Mouse (Mus musculus) kidney, postnatal 0 days (tissue): ENCODE measurements around the gene Nasp. TPM values are rescaled to one million over a fixed set of nuclear protein-coding genes. Genes with fewer than 3 reads are reported as not detected.

Source experiments
- ATAC-seq: fragments of 200-750 bp; cut with Nextera tagmentation; replicated peaks from 2 replicates; pipeline ENCODE4 v1.8.0; 2017; ENCODE audit warnings: low read depth, moderate number of reproducible peaks, moderate TSS enrichment, moderate library complexity; ENCODE audit not compliant: low FRiP score
- DNase-seq: peaks from one replicate; pipeline ENCODE4 v3.0.0-alpha.2; 2016; ENCODE audit warnings: low spot score
- H3K27ac ChIP-seq: fragments of 300-500 bp; sonication (generic); 2 replicates; pipeline ENCODE4 v1.5.1; 2014; ENCODE audit warnings: mild to moderate bottlenecking
- H3K27me3 ChIP-seq: fragments of 300-500 bp; sonication (generic); 2 replicates; pipeline ENCODE4 v1.6.1; 2014; ENCODE audit warnings: low read length, mixed read lengths; ENCODE audit not compliant: insufficient read depth
- H3K36me3 ChIP-seq: fragments of 300-500 bp; sonication (generic); 2 replicates; pipeline ENCODE4 v1.6.1; 2014; ENCODE audit warnings: low read length, mixed read lengths; ENCODE audit not compliant: insufficient read depth
- H3K4me1 ChIP-seq: fragments of 300-500 bp; sonication (generic); replicated peaks from 2 replicates; pipeline ENCODE4 v1.6.1; 2014; ENCODE audit warnings: antibody characterized with exemption, low read length, mixed read lengths; ENCODE audit not compliant: insufficient read depth
- H3K4me2 ChIP-seq: fragments of 300-500 bp; sonication (generic); 2 replicates; pipeline ENCODE4 v1.6.1; 2014; ENCODE audit warnings: mild to moderate bottlenecking, low read length, moderate library complexity, mixed read lengths
- H3K4me3 ChIP-seq: fragments of 300-500 bp; sonication (generic); replicated peaks from 2 replicates; pipeline ENCODE4 v1.5.1; 2014; ENCODE audit warnings: low read depth, low read length
- H3K9ac ChIP-seq: fragments of 300-500 bp; sonication (generic); 2 replicates; pipeline ENCODE4 v1.6.1; 2014; ENCODE audit warnings: low read depth, low read length
- H3K9me3 ChIP-seq: fragments of 300-500 bp; sonication (generic); replicated peaks from 2 replicates; pipeline ENCODE4 v1.6.1; 2016; ENCODE audit warnings: low read length, inconsistent platforms, mixed read lengths
- CTCF ChIP-seq: IDR thresholded peaks from 2 replicates; pipeline ENCODE4 v1.5.1; 2016; ENCODE audit warnings: antibody characterized with exemption, low read depth, mild to moderate bottlenecking, moderate library complexity
- WGBS: fragments of 180-500 bp; shearing (Covaris S2); extraction: QIAGEN DNeasy Blood & Tissue Kit; methylation state at CpG from one replicate; pipeline ENCODE4 v1.1.7; 2014; 5-methylcytosine and 5-hydroxymethylcytosine counted together
- polyA plus RNA-seq: library from polyadenylated mRNA; unstranded; fragments of >200 nt; fragmentation: Nextera tagmentation; extraction: Ambion mirVana; gene quantifications from 2 replicates; pipeline ENCODE4 v1.2.1, GENCODE M21; 2015

The Nasp gene
- polyA plus RNA-seq, 1 experiment from 2014 or later = 82.7 TPM

- peaks cover 4% of the 10 kb centered on the region; the same call in 1 of the 2 replicates for H3K4me1 ChIP-seq
- no peak overlapping the region for H3K4me2 ChIP-seq
- 74% methylated on average over 7 of the region's 7 CpGs for WGBS
- peaks cover 30% of the 10 kb centered on the region for H3K36me3 ChIP-seq
- no peak overlapping the region for H3K9ac ChIP-seq
- no peak overlapping the region for H3K27ac ChIP-seq
- DNase-seq = no peak
- TF ChIP-seq CTCF = no peak
- H3K27me3 ChIP-seq = no peaks in the 10 kb centered on the region
- ATAC-seq = no peak
- no peak overlapping the region for H3K4me3 ChIP-seq
- no peaks in the 10 kb centered on the region for H3K9me3 ChIP-seq
These were observed 17.9 kb upstream of the Nasp start for GRCm38 (mm10) chr4:116645624-116646023.

- peaks cover 39% of the 10 kb centered on the region for H3K36me3 ChIP-seq
- no peak for ATAC-seq
- no peaks in the 10 kb centered on the region for H3K4me1 ChIP-seq
- H3K9me3 ChIP-seq = no peaks in the 10 kb centered on the region
- 47% methylated on average over 6 of the region's 6 CpGs for WGBS
- peak; percentile 59 for TF ChIP-seq CTCF
- no peaks in the 10 kb centered on the region for H3K27me3 ChIP-seq
- H3K4me3 ChIP-seq = no peak overlapping the region
- no peak overlapping the region for H3K9ac ChIP-seq
- H3K4me2 ChIP-seq = no peak overlapping the region
- DNase-seq = peak; percentile 65
- no peak overlapping the region for H3K27ac ChIP-seq
These were observed 16.6 kb upstream of the Nasp start for GRCm38 (mm10) chr4:116644326-116644725.

- DNase-seq (no peak), ATAC-seq (no peak)
- H3K4me2 ChIP-seq = no peak overlapping the region
- H3K9ac ChIP-seq = no peak overlapping the region
- H3K4me1 ChIP-seq = no peaks in the 10 kb centered on the region
- H3K4me3 ChIP-seq = no peak overlapping the region
- no peaks in the 10 kb centered on the region for H3K9me3 ChIP-seq
- peaks cover 52% of the 10 kb centered on the region for H3K36me3 ChIP-seq
- H3K27me3 ChIP-seq = no peaks in the 10 kb centered on the region
- TF ChIP-seq CTCF = peak; percentile 55
- no peak overlapping the region for H3K27ac ChIP-seq
- 100% methylated on average over 1 of the region's 1 CpGs for WGBS
These were observed 14.3 kb upstream of the Nasp start for GRCm38 (mm10) chr4:116642071-116642470.

GRCm38 (mm10) chr4:116638821-116639220 is 11.1 kb upstream of the Nasp start:
- DNase-seq (no peak), ATAC-seq (no peak)
- Histone ChIP-seq H3K36me3 (peaks cover 66% of the 10 kb centered on the region), H3K4me1 (no peaks in the 10 kb centered on the region), H3K27me3 (no peaks in the 10 kb centered on the region), H3K27ac (no peak overlapping the region), H3K9ac (no peak overlapping the region), H3K9me3 (no peaks in the 10 kb centered on the region), H3K4me3 (no peak overlapping the region), H3K4me2 (no peak overlapping the region)
- TF ChIP-seq CTCF = no peak
- 92% methylated on average over 6 of the region's 6 CpGs for WGBS

GRCm38 (mm10) chr4:116635197-116635596 is 7.5 kb upstream of the Nasp start:
- ATAC-seq = no peak
- H3K4me2 ChIP-seq = no peak overlapping the region
- peaks cover 41% of the 10 kb centered on the region for H3K36me3 ChIP-seq
- no peak overlapping the region for H3K9ac ChIP-seq
- TF ChIP-seq CTCF = no peak
- no peak overlapping the region for H3K4me3 ChIP-seq
- no peaks in the 10 kb centered on the region for H3K4me1 ChIP-seq
- no peak overlapping the region for H3K27ac ChIP-seq
- no peak for DNase-seq
- no peaks in the 10 kb centered on the region for H3K27me3 ChIP-seq
- 90% methylated on average over 1 of the region's 1 CpGs for WGBS
- no peaks in the 10 kb centered on the region for H3K9me3 ChIP-seq

- WGBS = 0% methylated on average over 13 of the region's 13 CpGs
- no peaks in the 10 kb centered on the region for H3K27me3 ChIP-seq
- no peak for TF ChIP-seq CTCF
- DNase-seq (peak; percentile 97), ATAC-seq (peak; percentile 93)
- H3K4me2 ChIP-seq = peak overlapping the region; percentile 67
- H3K27ac ChIP-seq = peak overlapping the region; percentile 96
- H3K9me3 ChIP-seq = no peaks in the 10 kb centered on the region
- peak overlapping the region; percentile 99 for H3K4me3 ChIP-seq
- no peaks in the 10 kb centered on the region for H3K36me3 ChIP-seq
- peak overlapping the region; percentile 91 for H3K9ac ChIP-seq
- H3K4me1 ChIP-seq = 0 out of 2 replicates have a peak, but pooled peaks cover 5% of the 10 kb centered on the region
These were observed 403 bp downstream of the Nasp start for GRCm38 (mm10) chr4:116627359-116627716.
